Comparison of ENCODE assay signal across 18 mouse cellular contexts in genomic region chr10:87885326-87886040, GRCm38 (mm10). TPM values are rescaled to one million over a fixed set of nuclear protein-coding genes. Genes with fewer than 3 reads are reported as not detected.
"Had no signal": no experiment of that assay in that cellular context is flagged by ENCODE, and none has a peak within 500 bp of the region (broad histone marks: within the 10 kb centered on the region; RNA-seq: fewer than 3 reads in every experiment).

No protein-coding gene starts in this region.

- DNase-seq: lung, adult 2 months; lung, postnatal 14 days; lung, postnatal 36 days; right cerebral cortex, postnatal 14 days; thymus, adult 2 months; thymus, postnatal 25 days; thymus, postnatal 4 days had no signal

- H3K9me3 ChIP-seq: lung, embryonic 15.5 days; megakaryocyte, embryonic 14.5 days; midbrain, embryonic 13.5 days; midbrain, embryonic 15.5 days; neural tube, embryonic 13.5 days; stomach, embryonic 15.5 days had no signal

- ATAC-seq: lung, postnatal 0 days; midbrain, embryonic 13.5 days; midbrain, embryonic 15.5 days had no signal

- H3K4me2 ChIP-seq: lung, embryonic 15.5 days; midbrain, embryonic 11.5 days; midbrain, embryonic 13.5 days; midbrain, embryonic 15.5 days; neural tube, embryonic 13.5 days; stomach, embryonic 15.5 days had no signal

- H3K4me1 ChIP-seq: megakaryocyte, embryonic 14.5 days; midbrain, embryonic 13.5 days; midbrain, embryonic 15.5 days; neural tube, embryonic 13.5 days; stomach, embryonic 15.5 days had no signal

- H3K4me3 ChIP-seq: lung, embryonic 15.5 days; megakaryocyte, embryonic 14.5 days; midbrain, embryonic 13.5 days; midbrain, embryonic 15.5 days; neural tube, embryonic 13.5 days; stomach, embryonic 15.5 days had no signal

- H3K27me3 ChIP-seq: lung, embryonic 15.5 days; megakaryocyte, embryonic 14.5 days; midbrain, embryonic 13.5 days; midbrain, embryonic 15.5 days; neural tube, embryonic 13.5 days; stomach, embryonic 15.5 days had no signal

- H3K9ac ChIP-seq: lung, embryonic 15.5 days; midbrain, embryonic 13.5 days; midbrain, embryonic 15.5 days; neural tube, embryonic 13.5 days; stomach, embryonic 15.5 days had no signal

- H3K36me3 ChIP-seq: lung, embryonic 15.5 days; midbrain, embryonic 13.5 days; midbrain, embryonic 15.5 days; neural tube, embryonic 13.5 days; stomach, embryonic 15.5 days had no signal

- H3K27ac ChIP-seq: lung, embryonic 15.5 days; macrophage; midbrain, embryonic 13.5 days; midbrain, embryonic 15.5 days; neural tube, embryonic 13.5 days; stomach, embryonic 15.5 days; stomach, postnatal 0 days had no signal

RNA-seq across cellular contexts. Expression of gene Igf1, which starts 27.4 kb away (rescaled TPM):
- total RNA-seq: monocyte, adult 5-6 weeks had no signal
